Mouse (Mus musculus): ENCODE measurements around the gene Gm14781. TPM values are rescaled to one million over a fixed set of nuclear protein-coding genes. Genes with fewer than 3 reads are reported as not detected.
"Not testable (repeated sequence)": the region's sequence is repeated elsewhere in the genome, so short reads cannot be mapped to it uniquely, and the experiment has no call there.

The Gm14781 gene
- polyA plus RNA-seq (2016; fragmentation: Nextera tagmentation; extraction: Ambion mirVana), result not detected in 2 replicates

GRCm38 (mm10) chrX:91631894-91632293 lies at the start of gene Gm14781:
Gm14781 (plus strand) TSS chrX:91632194.
- not testable (repeated sequence) for H3K4me3 ChIP-seq; H3K27me3 ChIP-seq (replicated peaks); ATAC-seq; H3K36me3 ChIP-seq; H3K4me1 ChIP-seq; H3K27ac ChIP-seq; H3K9ac ChIP-seq; H3K4me2 ChIP-seq; H3K9me3 ChIP-seq (replicated peaks)
- 54% methylated on average over 1 of the region's 1 CpGs for WGBS (ENCODE audit: insufficient replicate concordance)

- not testable (repeated sequence) for H3K27me3 ChIP-seq (replicated peaks); H3K4me1 ChIP-seq; H3K4me2 ChIP-seq; H3K9me3 ChIP-seq (replicated peaks); H3K27ac ChIP-seq; ATAC-seq; H3K36me3 ChIP-seq; H3K4me3 ChIP-seq; H3K9ac ChIP-seq
Observed at GRCm38 (mm10) chrX:91654964-91655575, 23.1 kb downstream of the Gm14781 start.

Other genes starting within 250 kb of the Gm14781 start
- not detected in 2 replicates for gene Gm5072, start 239.7 kb upstream of the Gm14781 start, polyA plus RNA-seq (2016; fragmentation: Nextera tagmentation; extraction: Ambion mirVana)
- gene Gm8914, start 152.1 kb upstream of the Gm14781 start, polyA plus RNA-seq (2016; fragmentation: Nextera tagmentation; extraction: Ambion mirVana), result not detected in 2 replicates
- gene 1700084M14Rik, start 56.3 kb upstream of the Gm14781 start, polyA plus RNA-seq (2016; fragmentation: Nextera tagmentation; extraction: Ambion mirVana), result not detected in 2 replicates
- not detected in 2 replicates for gene Mageb5, start 150.8 kb downstream of the Gm14781 start, polyA plus RNA-seq (2016; fragmentation: Nextera tagmentation; extraction: Ambion mirVana)

All from liver, embryonic 12.5 days (tissue).